Mouse (Mus musculus): ENCODE results near the gene Srsf9. TPM values are rescaled to one million over a fixed set of nuclear protein-coding genes. Genes with fewer than 3 reads are reported as not detected.

The Srsf9 gene
- polyA plus RNA-seq, 1 experiment from 2014 or later, result 257 TPM

DNA sequence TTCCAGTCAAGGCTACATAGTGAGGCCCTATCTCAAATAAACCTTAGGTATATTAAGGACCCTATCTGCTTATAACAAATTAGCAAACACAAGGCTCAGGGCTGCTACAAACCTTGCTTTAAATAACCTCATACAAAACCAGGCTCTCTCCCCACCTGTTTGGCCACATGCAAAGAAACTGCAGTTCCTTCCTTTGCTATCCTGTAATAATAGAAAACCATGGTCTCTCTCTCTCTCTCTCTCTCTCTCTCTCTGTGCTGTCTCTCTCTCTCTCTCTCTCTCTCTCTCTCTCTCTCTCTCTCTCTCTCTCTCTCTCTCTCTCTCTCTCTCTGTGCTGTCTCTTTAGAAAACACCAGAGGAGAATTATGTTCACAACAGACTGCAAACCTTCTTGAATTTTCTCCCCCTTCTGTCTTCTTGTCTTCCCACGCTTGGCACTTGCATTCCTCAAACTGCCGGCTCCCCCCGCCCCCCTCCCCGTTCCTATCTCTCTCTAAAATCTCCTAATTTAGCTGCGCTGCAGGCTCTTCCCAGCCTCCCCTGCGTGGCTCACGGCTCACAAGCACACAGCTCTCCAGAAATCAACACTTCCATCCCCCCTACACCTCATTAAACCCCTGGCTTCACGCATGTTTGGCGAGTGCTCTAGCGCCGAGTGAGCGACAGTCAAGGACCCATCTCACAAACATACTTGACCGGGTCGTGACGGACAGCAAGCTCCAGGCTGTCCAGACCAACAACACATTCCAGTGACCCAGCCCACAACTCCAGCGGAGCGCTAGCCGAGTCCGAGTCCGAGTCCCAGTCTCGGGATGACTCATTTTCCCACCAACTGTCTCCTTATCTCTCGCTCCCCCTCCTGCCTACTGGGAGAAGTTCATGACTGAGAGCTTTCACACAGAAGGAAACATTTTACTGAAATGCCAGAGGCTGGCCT lies 7.7 kb upstream of the Srsf9 start:
- DNase-seq (ENCODE audit: low spot score), result peak; percentile 59

DNA sequence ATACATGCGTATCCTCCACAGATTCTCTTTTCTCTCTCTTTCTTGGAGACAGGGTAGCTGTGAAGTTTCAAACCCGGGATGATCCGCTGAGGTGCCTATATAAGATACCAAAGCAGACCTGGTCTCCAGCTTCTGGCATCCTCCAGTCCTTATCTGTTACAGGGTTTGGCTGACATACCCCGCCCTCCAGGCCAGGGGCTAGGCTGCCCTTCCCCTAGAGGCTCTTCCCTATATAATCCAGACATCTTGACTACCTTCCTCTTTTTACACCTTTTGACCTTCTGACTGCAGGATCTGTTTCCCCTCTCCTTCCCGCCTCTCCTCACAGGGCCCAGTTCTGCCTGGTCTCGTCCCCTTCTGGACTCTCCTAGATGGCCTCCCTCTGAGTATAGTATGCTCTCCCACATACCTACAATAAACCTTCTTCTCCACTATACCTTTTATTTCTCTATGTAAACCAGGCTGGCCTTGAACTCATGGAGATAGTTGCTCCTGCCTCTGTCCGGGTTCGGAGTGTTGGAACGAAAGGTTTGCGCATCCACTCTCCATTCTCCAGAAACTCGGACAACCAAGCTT lies 633 bp upstream of the Srsf9 start:
- no peak for DNase-seq (ENCODE audit: low spot score)

DNA sequence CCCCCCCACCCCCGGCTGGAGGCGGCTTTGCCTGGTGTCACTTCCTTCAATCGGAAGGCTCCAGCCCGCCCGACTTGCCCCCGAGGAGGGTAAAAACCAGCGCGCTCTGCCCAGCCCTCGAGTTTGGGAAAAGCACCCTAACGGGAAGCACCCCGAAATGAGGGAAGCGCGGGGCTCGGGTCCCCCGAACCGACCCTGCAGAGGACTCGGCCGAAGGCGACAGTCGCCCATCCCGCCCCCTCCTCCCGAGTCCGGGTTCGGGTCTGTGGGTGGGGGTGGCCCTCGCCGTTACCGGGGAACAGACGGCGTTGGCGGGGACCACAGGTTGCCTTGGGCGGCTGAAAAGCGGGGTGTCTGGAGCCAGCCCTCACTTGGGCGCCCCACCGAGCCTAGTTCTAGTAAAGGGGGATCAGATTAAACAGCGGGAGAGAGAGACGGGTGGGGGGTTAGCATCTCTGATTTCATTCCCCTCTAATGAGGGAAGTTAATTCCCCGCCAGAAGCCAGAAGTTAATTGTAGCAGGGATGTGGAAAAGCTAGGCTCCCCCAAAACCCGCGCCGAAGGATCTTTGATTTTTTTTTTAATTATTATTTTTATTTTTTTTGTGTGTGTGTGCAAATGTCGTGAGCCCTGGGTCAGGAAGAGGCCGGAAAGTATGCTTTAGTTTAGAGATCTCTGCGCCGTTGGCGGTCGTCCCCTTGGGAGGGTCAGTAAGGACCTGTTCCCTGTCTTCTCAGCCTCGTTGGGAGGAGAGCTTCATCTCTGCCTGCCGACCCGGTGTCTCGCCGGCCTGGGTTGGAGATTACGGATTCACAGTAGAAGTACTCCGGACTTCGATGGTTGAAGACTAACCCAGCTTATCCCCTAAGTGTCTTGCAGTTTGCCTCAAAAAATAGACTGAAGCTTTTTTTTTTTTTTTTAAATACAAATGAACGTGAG lies 902 bp downstream of the Srsf9 start:
- peak; percentile 31 for DNase-seq (ENCODE audit: low spot score)

DNA sequence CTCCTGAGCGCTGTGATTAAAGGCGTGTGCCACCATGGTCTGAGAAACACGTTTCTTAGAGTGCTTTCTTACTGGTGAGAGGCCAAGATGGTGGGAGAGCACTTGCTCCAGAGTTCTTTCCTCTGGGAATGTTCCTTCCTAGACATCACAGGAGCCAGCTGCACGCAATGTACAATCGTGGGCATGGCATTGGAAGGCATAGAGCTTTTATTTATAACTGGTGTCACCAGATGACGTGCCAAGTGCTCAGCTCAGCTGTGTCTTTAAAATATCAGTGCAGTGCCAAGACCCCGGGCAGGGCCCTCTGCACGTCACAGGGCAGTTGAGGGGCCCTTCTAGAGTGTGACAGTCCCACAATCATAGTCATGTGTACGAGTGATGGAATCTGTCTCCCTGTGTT lies 4.0 kb downstream of the Srsf9 start:
- no peak for DNase-seq (ENCODE audit: low spot score)

DNA sequence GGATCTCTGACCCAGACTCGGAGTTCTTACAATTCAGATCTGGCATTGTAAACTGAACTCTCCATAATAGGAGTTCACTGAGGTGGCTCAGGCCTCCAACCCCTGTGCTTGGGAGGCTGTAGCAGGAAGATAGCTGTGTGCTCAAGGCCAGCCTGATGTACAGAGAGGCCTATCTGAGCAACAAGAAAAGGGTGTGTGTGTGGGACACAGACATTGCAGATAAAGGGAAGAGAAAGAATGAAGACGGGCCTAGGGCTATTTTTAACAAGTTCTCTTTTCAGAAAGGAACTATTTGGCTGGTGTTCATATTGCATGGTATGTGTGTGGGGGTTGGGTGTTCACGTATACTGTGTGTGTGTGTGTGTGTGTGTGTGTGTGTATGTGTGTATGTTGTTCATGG lies 6.6 kb downstream of the Srsf9 start:
- no peak for DNase-seq (ENCODE audit: low spot score)

DNA sequence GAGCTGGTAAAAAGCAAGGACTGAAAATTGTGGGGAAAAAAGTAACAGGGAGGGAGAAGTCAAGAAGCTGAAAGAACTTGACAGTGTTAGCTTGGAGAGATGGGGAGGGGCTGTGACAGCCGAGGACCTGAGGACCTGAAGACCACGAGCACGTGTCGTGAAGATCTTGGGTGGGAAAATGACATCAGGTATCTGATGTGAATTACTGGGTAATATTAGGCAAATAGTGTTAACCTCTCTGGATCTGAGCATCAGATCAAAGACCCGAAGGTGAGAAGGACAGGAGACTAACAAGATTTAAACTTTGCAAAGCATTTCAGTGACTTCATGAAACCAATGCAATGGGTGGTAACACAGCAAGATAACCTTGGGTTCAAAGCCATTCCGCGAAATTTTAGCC lies 13.0 kb downstream of the Srsf9 start:
- no peak for DNase-seq (ENCODE audit: low spot score)

DNA sequence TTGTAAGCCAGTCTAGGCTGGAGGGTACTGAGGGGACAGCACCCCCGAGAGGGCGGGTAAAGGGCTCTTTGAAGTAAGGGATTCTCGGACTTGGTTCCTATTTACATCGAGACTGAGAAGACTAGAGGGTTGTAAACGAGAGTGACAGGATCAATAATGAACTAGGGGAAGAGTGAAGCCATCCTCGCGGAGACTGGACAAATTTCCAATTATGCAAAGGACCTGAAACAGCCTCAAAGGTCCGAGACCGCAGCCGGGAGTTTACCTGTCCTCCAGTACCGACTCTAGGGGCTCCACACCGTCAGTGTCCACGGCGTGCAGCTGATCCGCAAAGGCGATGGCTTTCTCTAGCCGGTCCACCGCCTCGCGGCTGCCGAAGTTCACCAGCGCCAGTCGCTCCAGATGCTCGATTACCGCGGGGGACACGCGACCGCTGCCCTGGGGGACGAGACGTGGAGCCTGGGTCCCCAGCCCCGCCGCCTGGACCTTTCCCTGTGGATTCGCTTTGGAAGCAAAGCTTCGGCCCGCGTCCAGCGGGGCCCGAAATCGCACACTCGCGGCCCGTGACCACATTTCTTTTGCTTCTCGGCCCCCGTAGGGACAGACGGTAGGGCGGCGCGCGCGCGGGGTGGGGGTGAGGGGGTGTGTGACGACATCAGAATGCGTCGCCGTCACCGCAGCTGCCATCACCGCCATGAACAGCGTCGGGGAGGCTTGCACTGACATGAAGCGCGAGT lies 13.8 kb downstream of the Srsf9 start, which contains the start of the genes Gatc and Triap1:
Gatc (minus strand) TSS at position 602 of the 737 bp plus-strand sequence.
Triap1 (plus strand) TSS at position 649 of the 737 bp plus-strand sequence.
- DNase-seq (ENCODE audit: low spot score), result peak; percentile 90

DNA sequence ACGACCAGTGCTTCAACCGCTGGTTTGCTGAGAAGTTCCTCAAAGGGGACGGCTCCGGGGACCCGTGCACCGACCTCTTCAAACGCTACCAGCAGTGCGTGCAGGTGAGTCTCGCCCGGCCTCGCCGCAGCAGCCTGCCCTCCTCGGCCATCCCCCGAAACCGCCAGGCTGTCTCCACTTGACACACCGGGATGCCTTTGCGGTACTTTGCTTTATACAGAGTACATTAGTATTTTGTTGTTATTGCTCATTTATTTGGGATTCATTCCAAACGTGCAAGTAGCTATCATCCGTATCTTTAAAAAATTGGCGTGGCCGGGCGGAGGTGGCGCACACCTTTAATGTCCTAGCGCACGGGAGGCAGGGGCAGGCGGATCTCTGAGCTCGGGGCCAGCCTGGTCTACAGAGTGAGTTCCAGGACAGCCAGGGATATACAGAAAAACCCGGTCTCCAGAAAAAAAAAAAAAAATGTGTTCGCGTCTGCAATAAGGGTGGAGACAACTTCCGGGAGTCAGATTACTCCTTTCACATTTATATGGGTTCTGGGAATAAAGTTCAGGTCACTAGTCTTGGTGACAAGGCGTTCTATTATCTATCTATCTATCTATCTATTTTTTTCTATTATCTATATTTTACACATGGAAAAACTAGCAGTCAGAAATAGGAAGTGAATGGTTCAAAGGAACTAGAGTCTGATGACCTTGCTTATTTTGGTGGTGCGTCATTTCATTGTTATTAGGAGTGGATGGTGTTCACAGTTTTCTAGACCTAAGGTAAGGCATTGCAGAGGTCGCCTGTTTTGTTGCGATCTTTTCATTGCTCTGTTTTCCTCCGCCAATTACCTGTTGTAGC lies 14.6 kb downstream of the Srsf9 start:
- DNase-seq (ENCODE audit: low spot score), result no peak

DNA sequence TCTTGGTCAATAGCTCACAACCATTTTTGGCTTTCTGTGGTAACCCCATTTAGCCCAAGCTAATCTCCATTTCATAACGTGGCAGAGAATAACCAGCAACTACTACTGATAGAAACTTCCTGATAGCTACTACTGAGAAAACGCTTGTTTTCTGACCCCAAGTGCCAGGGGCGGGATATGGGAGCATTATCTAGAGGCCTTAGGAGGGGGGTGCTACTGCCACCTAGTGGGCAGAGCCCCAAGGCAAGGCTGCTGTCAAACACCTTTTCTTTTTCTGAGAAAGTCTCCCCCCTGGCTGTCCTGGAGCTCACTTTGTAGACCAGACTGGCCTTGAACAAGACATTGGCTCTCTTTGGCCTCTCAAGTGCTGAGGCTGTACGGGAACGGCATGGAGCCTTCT lies 20.6 kb downstream of the Srsf9 start:
- peak; percentile 85 for DNase-seq (ENCODE audit: low spot score)

DNA sequence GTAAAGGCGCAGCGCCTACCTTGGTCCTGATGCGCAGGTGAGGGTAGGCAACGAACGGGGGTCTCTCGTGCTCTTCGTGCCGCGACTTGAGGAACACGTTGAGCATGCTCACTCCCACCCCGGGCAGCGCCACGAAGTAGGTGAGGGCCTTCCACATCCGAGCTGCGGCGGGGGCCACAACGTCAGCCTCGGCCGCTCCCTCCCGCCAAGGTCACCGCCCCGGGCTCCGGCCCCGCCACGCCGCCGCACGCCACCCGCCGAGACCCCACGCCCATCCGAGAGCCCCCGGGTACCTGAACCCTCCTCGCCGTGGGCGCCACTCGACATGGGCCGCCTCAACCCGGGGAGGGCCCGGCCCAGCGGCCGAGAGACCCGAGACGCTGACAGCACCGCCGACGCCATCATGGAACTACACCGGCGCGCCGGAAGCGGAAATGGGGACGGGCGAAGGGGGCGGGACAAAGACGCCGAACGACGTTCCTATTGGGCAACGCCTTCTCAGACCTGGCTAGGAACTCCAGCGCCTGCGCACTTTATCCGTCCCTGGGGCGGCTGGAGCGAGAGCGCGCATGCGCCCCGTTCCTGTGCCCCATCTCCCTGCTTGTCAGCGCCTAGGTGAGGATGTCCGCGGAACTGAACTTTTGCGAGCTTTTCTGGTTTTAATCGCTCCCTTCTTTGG lies 21.7 kb downstream of the Srsf9 start, which contains the start of gene Cox6a1:
Cox6a1 (minus strand) TSS at position 436 of the 679 bp plus-strand sequence.
- peak; percentile 100 for DNase-seq (ENCODE audit: low spot score)

DNA sequence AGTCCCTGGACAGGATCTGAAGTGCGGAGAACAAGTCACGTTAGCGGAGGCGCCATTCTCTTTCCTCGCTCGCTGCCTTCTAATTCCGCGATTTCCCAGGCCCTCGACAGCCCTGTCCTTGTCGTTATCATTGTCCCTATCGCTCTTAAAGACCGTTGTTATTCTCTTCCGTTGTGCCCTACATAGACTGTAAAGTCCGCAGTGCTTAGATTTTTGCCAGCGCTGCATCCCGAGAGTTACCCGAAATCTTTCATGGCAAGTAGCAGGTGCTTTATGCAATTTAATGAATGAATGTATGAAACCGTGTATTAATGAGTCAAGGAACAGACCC lies 22.2 kb downstream of the Srsf9 start:
- DNase-seq (ENCODE audit: low spot score), result no peak

DNA sequence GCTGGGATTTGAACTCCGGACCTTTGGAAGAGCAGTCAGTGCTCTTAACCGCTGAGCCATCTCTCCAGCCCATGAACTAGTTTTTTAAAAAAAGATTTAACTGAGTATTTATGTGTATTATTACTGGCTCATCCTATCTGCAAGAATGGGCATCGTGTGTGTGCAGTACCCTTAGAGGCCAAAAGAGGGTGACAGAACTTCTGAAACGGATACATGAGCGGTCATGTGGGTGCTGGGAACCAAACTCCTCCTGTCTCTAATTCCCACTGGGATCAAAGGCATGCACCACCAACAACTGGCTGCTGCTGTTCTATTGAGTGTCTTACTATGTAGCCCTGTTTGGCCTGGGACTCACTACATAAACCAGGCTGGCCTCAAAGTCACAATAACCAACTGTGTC lies 24.4 kb downstream of the Srsf9 start:
- DNase-seq (ENCODE audit: low spot score), result no peak

DNA sequence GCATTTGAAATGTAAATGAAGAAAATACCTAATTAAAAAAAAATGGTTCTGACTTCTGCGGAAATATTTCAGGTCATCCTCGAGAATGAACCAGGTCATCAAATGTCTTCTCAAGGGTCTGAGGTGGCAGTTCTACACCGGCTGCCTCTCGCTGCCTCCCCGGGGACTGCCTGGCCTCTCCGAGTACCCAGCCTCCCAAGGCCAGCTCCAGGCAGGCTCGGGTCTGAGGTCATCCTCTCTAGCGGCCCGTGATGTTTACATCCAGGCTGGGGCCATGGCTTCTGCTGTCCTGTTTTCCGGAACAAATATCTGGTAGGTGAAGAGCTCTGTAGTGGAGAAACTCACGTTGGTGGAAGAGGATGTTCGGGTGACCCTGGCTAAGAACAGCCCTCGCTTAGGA lies 28.1 kb downstream of the Srsf9 start:
- DNase-seq (ENCODE audit: low spot score), result no peak

DNA sequence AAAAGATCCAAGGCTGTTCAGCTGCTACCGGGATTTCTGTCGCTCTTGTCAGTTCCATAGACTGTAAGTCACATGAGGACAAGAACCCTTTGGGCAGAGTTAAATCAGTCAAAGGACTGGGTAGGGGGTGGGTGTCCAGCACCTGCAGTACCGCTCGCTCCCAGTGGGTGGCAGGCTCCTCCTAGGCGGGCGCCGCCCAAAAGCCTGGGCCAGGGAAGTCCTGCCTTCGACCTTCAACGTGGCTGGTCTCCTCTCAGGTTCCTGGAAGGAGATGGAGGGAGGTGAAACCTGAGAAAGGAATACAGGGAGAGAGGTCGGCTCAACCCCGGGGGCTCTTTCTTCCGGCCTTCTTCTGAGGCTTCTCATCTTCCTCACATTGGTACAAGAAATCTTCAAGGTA lies 31.9 kb downstream of the Srsf9 start:
- DNase-seq (ENCODE audit: low spot score), result peak; percentile 73

DNA sequence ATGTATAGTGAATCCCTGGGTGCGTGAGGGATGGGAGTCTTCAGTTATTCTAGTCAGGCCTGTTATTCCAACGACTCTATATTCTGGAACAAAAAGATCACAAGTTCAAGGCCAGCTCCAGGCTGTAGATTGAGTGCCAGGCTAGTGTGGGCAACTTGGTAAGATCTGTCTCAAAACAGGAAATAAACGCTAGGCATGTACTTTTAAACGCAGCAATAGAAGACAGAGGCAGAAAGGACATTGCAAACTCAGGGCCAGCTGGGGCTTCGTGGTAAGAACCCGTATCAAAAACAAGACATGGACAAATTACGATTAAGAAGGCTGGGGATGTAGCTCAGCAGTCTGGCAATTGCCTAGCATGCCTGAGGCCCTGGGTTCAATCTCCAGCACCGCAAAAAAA lies 32.5 kb downstream of the Srsf9 start:
- DNase-seq (ENCODE audit: low spot score), result no peak

DNA sequence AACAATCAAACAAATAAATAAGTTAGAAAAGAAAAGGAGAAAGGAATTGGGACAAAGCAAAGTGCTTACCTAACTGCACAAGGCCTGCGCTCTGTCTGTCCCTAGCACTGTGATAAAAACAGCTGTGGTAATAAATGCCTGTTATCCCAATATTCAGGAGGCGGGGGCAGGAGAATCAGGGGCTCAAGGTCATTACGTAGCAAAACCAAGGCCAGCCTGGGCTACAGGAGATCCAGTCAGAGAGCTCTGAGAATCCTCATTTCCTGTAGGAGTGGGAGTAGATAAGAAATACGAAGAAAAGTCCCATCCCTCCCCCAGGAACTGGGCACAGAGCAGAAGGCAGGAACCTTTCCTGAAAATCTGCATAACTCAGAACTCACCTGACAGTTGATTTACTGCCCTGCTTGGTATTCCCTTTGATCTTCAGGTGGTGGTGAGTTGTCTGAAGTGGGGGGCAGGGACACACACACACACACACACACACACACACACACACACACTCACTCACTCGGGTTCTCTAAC lies 32.9 kb downstream of the Srsf9 start:
- DNase-seq (ENCODE audit: low spot score), result no peak

DNA sequence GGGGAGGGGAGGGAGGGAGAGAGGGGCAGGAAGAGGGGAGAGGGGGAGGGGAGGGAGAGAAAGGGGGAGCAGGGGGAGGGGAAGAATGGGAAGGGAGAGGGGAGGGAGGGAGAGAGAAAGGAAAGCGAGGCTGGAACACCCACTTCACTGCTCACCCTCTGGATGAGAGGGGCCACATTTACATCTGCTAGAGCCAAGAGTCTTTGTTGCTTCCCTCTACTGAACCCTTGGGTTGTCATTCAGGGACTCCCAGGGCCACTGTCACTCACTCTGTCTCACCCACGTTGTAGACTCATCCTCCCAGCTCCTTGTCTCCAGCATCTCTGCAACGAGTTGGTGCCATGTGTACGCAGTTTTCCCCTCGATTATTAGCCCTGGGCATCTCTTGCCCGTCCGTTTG lies 35.2 kb downstream of the Srsf9 start:
- DNase-seq (ENCODE audit: low spot score), result no peak

DNA sequence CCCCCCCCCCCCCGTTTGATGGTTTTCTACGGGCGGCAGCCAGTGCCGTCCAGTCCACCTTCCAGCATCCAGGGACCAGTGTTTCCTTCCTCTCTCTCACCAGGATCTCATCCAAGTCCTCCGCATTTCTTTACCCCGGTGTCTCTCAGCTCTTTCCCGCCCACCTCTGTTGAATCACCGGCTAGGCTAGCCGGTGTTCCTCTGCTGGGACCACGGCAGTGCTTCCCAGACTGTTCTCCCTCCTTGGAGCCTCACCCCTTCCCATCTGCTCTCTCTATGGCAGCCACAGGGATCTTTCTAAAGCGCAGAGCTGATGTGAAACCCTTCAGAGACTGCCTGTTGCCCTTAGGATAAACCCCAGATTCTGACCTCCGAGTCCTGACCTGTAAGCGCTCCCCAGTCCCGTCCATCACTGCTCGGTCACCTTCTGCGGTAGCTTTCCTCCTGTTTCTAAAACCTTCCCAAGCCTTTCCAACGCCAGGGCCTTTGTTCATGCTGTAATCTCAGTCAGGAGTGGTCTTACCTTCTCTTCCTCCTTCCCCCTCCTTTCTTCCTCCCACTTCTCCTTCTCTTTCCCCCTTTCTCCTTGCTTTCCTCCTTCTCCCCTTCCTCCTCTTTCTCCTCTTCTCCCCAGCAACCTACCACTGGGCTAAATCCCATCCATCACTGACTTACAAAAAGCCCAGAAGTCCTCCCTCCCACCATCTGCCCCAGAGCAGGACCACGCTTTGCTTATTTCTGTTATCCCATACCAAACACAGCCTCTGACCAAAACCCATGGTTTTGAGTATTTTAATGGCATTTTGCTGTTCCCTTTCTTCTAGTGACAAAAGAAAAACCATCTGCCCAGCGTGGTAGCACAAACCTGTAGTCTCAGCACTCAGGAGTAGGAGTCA lies 36.1 kb downstream of the Srsf9 start:
- no peak for DNase-seq (ENCODE audit: low spot score)

All from thymus, postnatal 0 days (tissue).